Mouse (Mus musculus) retina, adult 2 months (tissue): ENCODE data around the gene Exd2.

Source experiments
- DNase-seq: peaks from one replicate; pipeline ENCODE4 v3.0.0-alpha.2; 2012; ENCODE audit warnings: low read depth, low spot score

Exd2 gene

DNA sequence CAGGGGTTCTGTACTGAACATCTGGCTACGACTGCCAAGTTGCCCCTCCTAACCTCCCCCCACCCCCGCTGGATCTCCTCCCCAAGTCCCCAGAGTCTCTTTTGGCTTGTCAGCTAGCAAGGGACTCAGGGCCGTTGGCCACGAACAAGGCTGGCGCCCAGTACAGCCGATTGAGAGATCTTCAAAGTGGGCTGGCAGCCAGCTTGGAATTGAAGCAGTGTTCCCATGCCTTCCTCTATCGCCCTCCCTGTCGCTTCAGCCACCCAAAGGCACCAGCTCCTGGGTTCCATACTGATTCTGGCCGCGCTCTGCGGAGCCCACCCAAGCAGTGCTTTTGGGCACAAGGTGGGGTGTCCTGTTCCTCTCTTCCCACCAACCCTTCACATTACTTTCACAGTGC is 86.8 kb downstream of the Exd2 start:
- no peak for DNase-seq
